Mouse (Mus musculus): Measurements from ENCODE around the gene Capn11.

- TF ChIP-seq POLR2A (IDR thresholded peaks at IDR 0.05; ENCODE audit: borderline replicate concordance, extremely low read depth, low read depth, low read length) = no peak
- TF ChIP-seq CTCF (IDR thresholded peaks at IDR 0.05; ENCODE audit: insufficient read depth, low read length) = no peak
Observed at GRCm38 (mm10) chr17:45686716-45687115, 27.6 kb upstream of the Capn11 start, which contains the start of gene Tmem63b.

Data from lung, adult 2 months (tissue).